8 mouse cellular contexts compared by ENCODE assay signal in genomic region chr6:124802400-124802799, GRCm38 (mm10). TPM values are rescaled to one million over a fixed set of nuclear protein-coding genes. Genes with fewer than 3 reads are reported as not detected.
A peak's percentile ranks its signal among the peaks of the same experiment; 100 is the strongest.
DNase-seq lines count a peak whose midpoint lies in the region; ATAC-seq and TF ChIP-seq lines count a peak whose summit lies in the region.
"Not testable (repeated sequence)": the region's sequence is repeated elsewhere in the genome, so short reads cannot be mapped to it uniquely, and the experiment has no call there.

No protein-coding gene starts in this region.

- H3K36me3 ChIP-seq in E14TG2a.4 (ENCODE audit: insufficient read depth, low read length); forebrain, embryonic 11.5 days (ENCODE audit: control insufficient read depth, insufficient read depth, low read length); heart, embryonic 16.5 days (ENCODE audit: control insufficient read depth, insufficient read depth); kidney, adult 2 months (ENCODE audit: control insufficient read depth, insufficient read depth, low read length); limb, embryonic 14.5 days (ENCODE audit: control insufficient read depth, insufficient read depth, low read length); lung, embryonic 14.5 days (ENCODE audit: insufficient read depth); stomach, embryonic 14.5 days (ENCODE audit: control insufficient read depth, insufficient read depth, low read length): not testable (repeated sequence)

- H3K4me1 ChIP-seq in E14TG2a.4 (replicated peaks; ENCODE audit: low read depth, low read length), result peaks cover 38% of the 10 kb centered on the region
- H3K4me1 ChIP-seq in forebrain, embryonic 11.5 days (replicated peaks; ENCODE audit: control insufficient read depth, insufficient read depth, low read length); limb, embryonic 14.5 days (ENCODE audit: control insufficient read depth, insufficient read depth, low read length); lung, embryonic 14.5 days (ENCODE audit: insufficient read depth); stomach, embryonic 14.5 days (ENCODE audit: control insufficient read depth, insufficient read depth, low read length): not testable (repeated sequence)
- H3K4me1 ChIP-seq in heart, embryonic 16.5 days (ENCODE audit: control insufficient read depth, insufficient read depth, low read length), result peaks cover 20% of the 10 kb centered on the region
- peaks cover 14% of the 10 kb centered on the region; the same call in 1 of the 2 replicates for H3K4me1 ChIP-seq in kidney, adult 2 months (ENCODE audit: control insufficient read depth, insufficient read depth, low read length)

- WGBS in forebrain, embryonic 11.5 days, result 10% methylated on average over 5 of the region's 9 CpGs
- 21% methylated on average over 5 of the region's 9 CpGs for WGBS in heart, embryonic 16.5 days
- WGBS in kidney, adult 2 months, result 15% methylated on average over 6 of the region's 9 CpGs
- WGBS in limb, embryonic 14.5 days, result 14% methylated on average over 5 of the region's 9 CpGs
- WGBS in lung, embryonic 14.5 days, result 9% methylated on average over 5 of the region's 9 CpGs
- WGBS in stomach, embryonic 14.5 days, result 15% methylated on average over 5 of the region's 9 CpGs

- H3K27ac ChIP-seq in forebrain, embryonic 11.5 days (ENCODE audit: low read depth, low read length); heart, embryonic 16.5 days (ENCODE audit: low read length); limb, embryonic 14.5 days (replicated peaks; ENCODE audit: low read depth, low read length); lung, embryonic 14.5 days (ENCODE audit: low read depth); stomach, embryonic 14.5 days (ENCODE audit: low read length): not testable (repeated sequence)
- peak overlapping the region; percentile 41; the same call in 1 of the 2 replicates for H3K27ac ChIP-seq in kidney, adult 2 months (ENCODE audit: insufficient read depth, low read depth, low read length)

- TF ChIP-seq CTCF in E14TG2a.4 (conservative IDR thresholded peaks at IDR 0.05; ENCODE audit: low read length); kidney, adult 2 months (conservative IDR thresholded peaks at IDR 0.05; ENCODE audit: insufficient read depth, insufficient read length, low read depth, low read length); lung, embryonic 14.5 days (IDR thresholded peaks at IDR 0.05; ENCODE audit: low read depth): not testable (repeated sequence)

- TF ChIP-seq POLR2A in kidney, adult 2 months (IDR thresholded peaks at IDR 0.05; ENCODE audit: low read depth, low read length); limb, embryonic 14.5 days (IDR thresholded peaks at IDR 0.05; ENCODE audit: borderline replicate concordance, extremely low read depth, insufficient read depth, insufficient read length): not testable (repeated sequence)

- H3K4me3 ChIP-seq in E14TG2a.4 (replicated peaks; ENCODE audit: low read length), result peak overlapping the region; percentile 74
- not testable (repeated sequence) for H3K4me3 ChIP-seq in forebrain, embryonic 11.5 days (ENCODE audit: low read depth, low read length); kidney, adult 2 months (ENCODE audit: insufficient read depth, low read depth, low read length); stomach, embryonic 14.5 days (ENCODE audit: low read depth, low read length)
- H3K4me3 ChIP-seq in heart, embryonic 16.5 days (ENCODE audit: low read length), result peak overlapping the region; percentile 15; the same call in 1 of the 2 replicates
- 0 out of 2 replicates have a peak overlapping the region, but pooled peaks have one; percentile 8 for H3K4me3 ChIP-seq in limb, embryonic 14.5 days (replicated peaks; ENCODE audit: low read length)
- H3K4me3 ChIP-seq in lung, embryonic 14.5 days (ENCODE audit: low read depth, low read length), result peak overlapping the region; percentile 22; the same call in 1 of the 2 replicates

- H3K9ac ChIP-seq in forebrain, embryonic 11.5 days (ENCODE audit: low read length); limb, embryonic 14.5 days (ENCODE audit: low read depth, low read length, severe bottlenecking); lung, embryonic 14.5 days; stomach, embryonic 14.5 days (replicated peaks; ENCODE audit: low read depth, low read length): not testable (repeated sequence)
- 0 out of 2 replicates have a peak overlapping the region, but pooled peaks have one; percentile 26 for H3K9ac ChIP-seq in heart, embryonic 16.5 days (ENCODE audit: low read length)

- peak overlapping the region; percentile 3; the same call in 1 of the 2 replicates for H3K4me2 ChIP-seq in forebrain, embryonic 11.5 days (ENCODE audit: low read depth, low read length, severe bottlenecking)
- H3K4me2 ChIP-seq in heart, embryonic 16.5 days (ENCODE audit: low read depth, low read length), result peak overlapping the region; percentile 51
- peak overlapping the region; percentile 19; the same call in 1 of the 2 replicates for H3K4me2 ChIP-seq in limb, embryonic 14.5 days (replicated peaks; ENCODE audit: low read depth, low read length, severe bottlenecking)
- H3K4me2 ChIP-seq in lung, embryonic 14.5 days, result peak overlapping the region; percentile 53
- H3K4me2 ChIP-seq in stomach, embryonic 14.5 days (replicated peaks; ENCODE audit: low read depth, low read length), result 0 out of 2 replicates have a peak overlapping the region, but pooled peaks have one; percentile 12

- DNase-seq in embryo, embryonic 11 days, result peak; percentile 30
- DNase-seq in forebrain, embryonic 11.5 days (ENCODE audit: low spot score); kidney, adult 2 months; limb, embryonic 14.5 days (ENCODE audit: low spot score): not testable (repeated sequence)
- DNase-seq in lung, embryonic 14.5 days, result peak; percentile 26

- ATAC-seq in forebrain, embryonic 11.5 days (replicated peaks; ENCODE audit: low FRiP score); heart, embryonic 16.5 days (replicated peaks; ENCODE audit: extremely low read depth, insufficient read depth, low FRiP score); limb, embryonic 14.5 days (ENCODE audit: low FRiP score, low read depth); lung, embryonic 14.5 days (ENCODE audit: insufficient read depth); stomach, embryonic 14.5 days (ENCODE audit: insufficient number of reproducible peaks, insufficient read depth, low FRiP score, low read depth): not testable (repeated sequence)

- H3K9me3 ChIP-seq in E14TG2a.4 (ENCODE audit: low read length); forebrain, embryonic 11.5 days (ENCODE audit: control insufficient read depth, low read length); heart, embryonic 16.5 days (replicated peaks; ENCODE audit: control insufficient read depth, low read length); limb, embryonic 14.5 days (ENCODE audit: control insufficient read depth, low read length); lung, embryonic 14.5 days (ENCODE audit: low read depth, low read length); stomach, embryonic 14.5 days (ENCODE audit: control insufficient read depth, low read depth, low read length): not testable (repeated sequence)

- H3K27me3 ChIP-seq in E14TG2a.4 (ENCODE audit: insufficient read depth, low read length); forebrain, embryonic 11.5 days (ENCODE audit: control insufficient read depth, insufficient read depth, low read length); heart, embryonic 16.5 days (ENCODE audit: control insufficient read depth, insufficient read depth, low read length); kidney, adult 2 months (replicated peaks; ENCODE audit: control insufficient read depth, insufficient read depth, low read length); limb, embryonic 14.5 days (ENCODE audit: control insufficient read depth, insufficient read depth, low read length); lung, embryonic 14.5 days (ENCODE audit: insufficient read depth, low read length); stomach, embryonic 14.5 days (ENCODE audit: control insufficient read depth, insufficient read depth, low read length): not testable (repeated sequence)

RNA-seq across cellular contexts. Expression of gene Spsb2, which starts 6.1 kb away (rescaled TPM):
- polyA plus RNA-seq in forebrain, embryonic 11.5 days (2014; fragmentation: Nextera tagmentation; extraction: Ambion mirVana), result 7.5 and 8.4 TPM in 2 replicates
- 7.4 and 9.2 TPM in 2 replicates for polyA plus RNA-seq in heart, embryonic 16.5 days (2015; fragmentation: Nextera tagmentation; extraction: Ambion mirVana)
- 33.7 and 36.7 TPM in 2 replicates for polyA plus RNA-seq in kidney, adult 2 months (2012; rRNA removed)
- 9.8 and 11.1 TPM in 2 replicates for polyA plus RNA-seq in limb, embryonic 14.5 days (2012; rRNA removed)
- polyA plus RNA-seq in limb, embryonic 14.5 days (2014; fragmentation: Nextera tagmentation; extraction: Ambion mirVana), result 8.9 and 10.8 TPM in 2 replicates
- polyA plus RNA-seq in lung, embryonic 14.5 days (2014; fragmentation: Nextera tagmentation; extraction: Ambion mirVana), result 6.8 and 6.9 TPM in 2 replicates
- polyA plus RNA-seq in stomach, embryonic 14.5 days (2014; fragmentation: Nextera tagmentation; extraction: Ambion mirVana), result 7.4 and 8.0 TPM in 2 replicates

RNA-seq across cellular contexts. Expression of gene Tpi1, which starts 11.7 kb away (rescaled TPM):
- 875 and 885 TPM in 2 replicates for polyA plus RNA-seq in forebrain, embryonic 11.5 days (2014; fragmentation: Nextera tagmentation; extraction: Ambion mirVana)
- 1,525 and 1,576 TPM in 2 replicates for polyA plus RNA-seq in heart, embryonic 16.5 days (2015; fragmentation: Nextera tagmentation; extraction: Ambion mirVana)
- polyA plus RNA-seq in kidney, adult 2 months (2012; rRNA removed), result 1,044 and 1,055 TPM in 2 replicates
- 636 and 744 TPM in 2 replicates for polyA plus RNA-seq in limb, embryonic 14.5 days (2012; rRNA removed)
- polyA plus RNA-seq in limb, embryonic 14.5 days (2014; fragmentation: Nextera tagmentation; extraction: Ambion mirVana), result 808 and 825 TPM in 2 replicates
- polyA plus RNA-seq in lung, embryonic 14.5 days (2014; fragmentation: Nextera tagmentation; extraction: Ambion mirVana), result 701 and 718 TPM in 2 replicates
- polyA plus RNA-seq in stomach, embryonic 14.5 days (2014; fragmentation: Nextera tagmentation; extraction: Ambion mirVana), result 844 and 872 TPM in 2 replicates

RNA-seq across cellular contexts. Expression of gene Lrrc23, which starts 22.9 kb away (rescaled TPM):
- polyA plus RNA-seq in forebrain, embryonic 11.5 days (2014; fragmentation: Nextera tagmentation; extraction: Ambion mirVana), result 4.5 and 6.8 TPM in 2 replicates
- polyA plus RNA-seq in heart, embryonic 16.5 days (2015; fragmentation: Nextera tagmentation; extraction: Ambion mirVana), result 2.5 and 5.7 TPM in 2 replicates
- polyA plus RNA-seq in kidney, adult 2 months (2012; rRNA removed), result 0.41 and 0.66 TPM in 2 replicates
- polyA plus RNA-seq in limb, embryonic 14.5 days (2012; rRNA removed), result 1.1 TPM in 2 replicates
- 0.88 and 1.2 TPM in 2 replicates for polyA plus RNA-seq in limb, embryonic 14.5 days (2014; fragmentation: Nextera tagmentation; extraction: Ambion mirVana)
- 0.17 and 0.58 TPM in 2 replicates for polyA plus RNA-seq in lung, embryonic 14.5 days (2014; fragmentation: Nextera tagmentation; extraction: Ambion mirVana)
- polyA plus RNA-seq in stomach, embryonic 14.5 days (2014; fragmentation: Nextera tagmentation; extraction: Ambion mirVana), result 0.32 and 0.35 TPM in 2 replicates

RNA-seq across cellular contexts. Expression of gene Usp5, which starts 26.9 kb away (rescaled TPM):
- 182 and 184 TPM in 2 replicates for polyA plus RNA-seq in forebrain, embryonic 11.5 days (2014; fragmentation: Nextera tagmentation; extraction: Ambion mirVana)
- 104 and 112 TPM in 2 replicates for polyA plus RNA-seq in heart, embryonic 16.5 days (2015; fragmentation: Nextera tagmentation; extraction: Ambion mirVana)
- polyA plus RNA-seq in kidney, adult 2 months (2012; rRNA removed), result 66.2 and 74.0 TPM in 2 replicates
- polyA plus RNA-seq in limb, embryonic 14.5 days (2012; rRNA removed), result 105 and 119 TPM in 2 replicates
- 115 and 120 TPM in 2 replicates for polyA plus RNA-seq in limb, embryonic 14.5 days (2014; fragmentation: Nextera tagmentation; extraction: Ambion mirVana)
- polyA plus RNA-seq in lung, embryonic 14.5 days (2014; fragmentation: Nextera tagmentation; extraction: Ambion mirVana), result 143 TPM in 2 replicates
- 121 and 123 TPM in 2 replicates for polyA plus RNA-seq in stomach, embryonic 14.5 days (2014; fragmentation: Nextera tagmentation; extraction: Ambion mirVana)

RNA-seq across cellular contexts. Expression of gene Cdca3, which starts 26.9 kb away (rescaled TPM):
- 276 and 307 TPM in 2 replicates for polyA plus RNA-seq in forebrain, embryonic 11.5 days (2014; fragmentation: Nextera tagmentation; extraction: Ambion mirVana)
- 126 and 136 TPM in 2 replicates for polyA plus RNA-seq in heart, embryonic 16.5 days (2015; fragmentation: Nextera tagmentation; extraction: Ambion mirVana)
- 4.2 and 4.3 TPM in 2 replicates for polyA plus RNA-seq in kidney, adult 2 months (2012; rRNA removed)
- polyA plus RNA-seq in limb, embryonic 14.5 days (2012; rRNA removed), result 141 and 164 TPM in 2 replicates
- polyA plus RNA-seq in limb, embryonic 14.5 days (2014; fragmentation: Nextera tagmentation; extraction: Ambion mirVana), result 128 and 146 TPM in 2 replicates
- 204 and 206 TPM in 2 replicates for polyA plus RNA-seq in lung, embryonic 14.5 days (2014; fragmentation: Nextera tagmentation; extraction: Ambion mirVana)
- 151 and 163 TPM in 2 replicates for polyA plus RNA-seq in stomach, embryonic 14.5 days (2014; fragmentation: Nextera tagmentation; extraction: Ambion mirVana)

Comparison
In these comparisons a context has a peak if more than half of its experiments do, and no peak if none do; other contexts are left out.
1. H3K4me2 ChIP-seq: peak in every context shown above with its lines; median percentile 53 in lung, embryonic 14.5 days; 51 in heart, embryonic 16.5 days; 19 in limb, embryonic 14.5 days; 12 in stomach, embryonic 14.5 days; 3 in forebrain, embryonic 11.5 days.